Mouse (Mus musculus) megakaryocyte progenitor cell, adult 5-6 weeks (primary cell): ENCODE data around the gene Mbd4. TPM values are rescaled to one million over a fixed set of nuclear protein-coding genes. Genes with fewer than 3 reads are reported as not detected.
"Not testable (repeated sequence)": the region's sequence is repeated elsewhere in the genome, so short reads cannot be mapped to it uniquely, and the experiment has no call there.

ENCODE experiments used
- ATAC-seq: replicated peaks from 2 replicates; pipeline ENCODE4 v1.8.0; 2016; ENCODE audit warnings: mild to moderate bottlenecking, moderate TSS enrichment, inconsistent platforms; ENCODE audit not compliant: poor library complexity
- total RNA-seq, 2 experiments: library from RNA; stranded (forward) in 1 of 2; stranded (reverse) in 1 of 2; fragments of 157-497, 149-512 nt in 1 of 2; fragments of 200-1000 nt in 1 of 2; gene quantifications; 2 replicates each; pipeline versions ENCODE4 v1.2.3 to v1.2.4; 2015 to 2017

The Mbd4 gene
- total RNA-seq (2015) (10.4 and 12.3 TPM in 2 replicates), total RNA-seq (2017) (19.7 and 25.9 TPM in 2 replicates)

GRCm38 (mm10) chr6:115853091-115853813 lies at the start of gene Mbd4, which contains the start of gene Ift122:
TSS of gene Mbd4 (minus strand) at chr6:115853371.
TSS of gene Ift122 (plus strand) at chr6:115853470.
- peak; percentile 96 for ATAC-seq

GRCm38 (mm10) chr6:115902545-115902944 lies 49.4 kb upstream of the Mbd4 start:
- ATAC-seq: no peak

- no peak for ATAC-seq
Measured at GRCm38 (mm10) chr6:115901489-115901931, 48.3 kb upstream of the Mbd4 start.

- ATAC-seq: peak; percentile 87
Measured at GRCm38 (mm10) chr6:115901062-115901461, 47.9 kb upstream of the Mbd4 start.

GRCm38 (mm10) chr6:115897926-115898520 lies 44.9 kb upstream of the Mbd4 start:
- no peak for ATAC-seq

GRCm38 (mm10) chr6:115897117-115897516 lies 43.9 kb upstream of the Mbd4 start:
- ATAC-seq: peak; percentile 59

GRCm38 (mm10) chr6:115896346-115896745 lies 43.2 kb upstream of the Mbd4 start:
- ATAC-seq: no peak

- ATAC-seq: no peak
Measured at GRCm38 (mm10) chr6:115892363-115892762, 39.2 kb upstream of the Mbd4 start.

- no peak for ATAC-seq
Measured at GRCm38 (mm10) chr6:115891497-115892061, 38.4 kb upstream of the Mbd4 start.

GRCm38 (mm10) chr6:115891061-115891460 lies 37.9 kb upstream of the Mbd4 start:
- ATAC-seq: no peak

- no peak for ATAC-seq
Measured at GRCm38 (mm10) chr6:115890601-115891000, 37.4 kb upstream of the Mbd4 start.

- peak; percentile 68 for ATAC-seq
Measured at GRCm38 (mm10) chr6:115888296-115888695, 35.1 kb upstream of the Mbd4 start.

- peak; percentile 82 for ATAC-seq
Measured at GRCm38 (mm10) chr6:115886894-115887293, 33.7 kb upstream of the Mbd4 start.

GRCm38 (mm10) chr6:115884018-115884417 lies 30.8 kb upstream of the Mbd4 start:
- no peak for ATAC-seq

GRCm38 (mm10) chr6:115880751-115881150 lies 27.6 kb upstream of the Mbd4 start:
- no peak for ATAC-seq

GRCm38 (mm10) chr6:115879736-115880135 lies 26.6 kb upstream of the Mbd4 start:
- ATAC-seq: peak; percentile 42

GRCm38 (mm10) chr6:115878694-115879093 lies 25.5 kb upstream of the Mbd4 start:
- ATAC-seq: no peak

GRCm38 (mm10) chr6:115877239-115877638 lies 24.1 kb upstream of the Mbd4 start:
- peak; percentile 48 for ATAC-seq

GRCm38 (mm10) chr6:115871318-115871717 lies 18.1 kb upstream of the Mbd4 start:
- ATAC-seq: not testable (repeated sequence)

GRCm38 (mm10) chr6:115867157-115867556 lies 14.0 kb upstream of the Mbd4 start:
- not testable (repeated sequence) for ATAC-seq

GRCm38 (mm10) chr6:115865246-115865645 lies 12.1 kb upstream of the Mbd4 start:
- ATAC-seq: no peak

GRCm38 (mm10) chr6:115863340-115863841 lies 10.2 kb upstream of the Mbd4 start:
- no peak for ATAC-seq
